Mouse (Mus musculus) hindbrain, embryonic 14.5 days (tissue): Measurements from ENCODE around the gene Ajm1. TPM values are rescaled to one million over a fixed set of nuclear protein-coding genes. Genes with fewer than 3 reads are reported as not detected.

Source experiments
- ATAC-seq: fragments of 200-750 bp; cut with Nextera tagmentation; 2 replicates; pipeline ENCODE4 v1.8.0; 2017; ENCODE audit warnings: moderate number of reproducible peaks, mild to moderate bottlenecking, moderate TSS enrichment, moderate library complexity; ENCODE audit not compliant: low FRiP score
- DNase-seq: peaks from one replicate; pipeline ENCODE4 v3.0.0-alpha.2; 2015; ENCODE audit warnings: low spot score
- H3K27ac ChIP-seq: fragments of 300-500 bp; sonication (generic); 2 replicates; pipeline ENCODE4 v1.5.1; 2014; ENCODE audit warnings: mild to moderate bottlenecking, moderate library complexity
- H3K27me3 ChIP-seq: fragments of 300-500 bp; sonication (generic); 2 replicates; pipeline ENCODE4 v1.6.1; 2014; ENCODE audit warnings: mild to moderate bottlenecking, low read length, mixed read lengths; ENCODE audit not compliant: control insufficient read depth, insufficient read depth
- H3K36me3 ChIP-seq: fragments of 300-500 bp; sonication (generic); replicated peaks from 2 replicates; pipeline ENCODE4 v1.6.1; 2014; ENCODE audit not compliant: control insufficient read depth, insufficient read depth
- H3K4me1 ChIP-seq: fragments of 300-500 bp; sonication (generic); replicated peaks from 2 replicates; pipeline ENCODE4 v1.6.1; 2014; ENCODE audit warnings: antibody characterized with exemption, low read length, mixed read lengths; ENCODE audit not compliant: control insufficient read depth, insufficient read depth
- H3K4me2 ChIP-seq: fragments of 300-500 bp; sonication (generic); replicated peaks from 2 replicates; pipeline ENCODE4 v1.6.1; 2014; ENCODE audit warnings: mild to moderate bottlenecking, moderate library complexity
- H3K4me3 ChIP-seq: fragments of 300-500 bp; sonication (generic); replicated peaks from 2 replicates; pipeline ENCODE4 v1.5.1; 2014; ENCODE audit warnings: mild to moderate bottlenecking, low read length
- H3K9ac ChIP-seq: fragments of 300-500 bp; sonication (generic); 2 replicates; pipeline ENCODE4 v1.6.1; 2014
- H3K9me3 ChIP-seq: fragments of 300-500 bp; sonication (generic); 2 replicates; pipeline ENCODE4 v1.6.1; 2016; ENCODE audit warnings: low read length; ENCODE audit not compliant: control insufficient read depth
- WGBS: fragments of 180-500 bp; shearing (Covaris S2); extraction: QIAGEN DNeasy Blood & Tissue Kit; methylation state at CpG from one replicate; pipeline ENCODE4 v1.1.7; 2014; 5-methylcytosine and 5-hydroxymethylcytosine counted together
- polyA plus RNA-seq: library from polyadenylated mRNA; unstranded; fragments of >200 nt; fragmentation: Nextera tagmentation; extraction: Ambion mirVana; gene quantifications from 2 replicates; pipeline ENCODE4 v1.2.1, GENCODE M21; 2014

Ajm1 gene
- polyA plus RNA-seq, 1 experiment from 2014 or later: 12.7 TPM

DNA sequence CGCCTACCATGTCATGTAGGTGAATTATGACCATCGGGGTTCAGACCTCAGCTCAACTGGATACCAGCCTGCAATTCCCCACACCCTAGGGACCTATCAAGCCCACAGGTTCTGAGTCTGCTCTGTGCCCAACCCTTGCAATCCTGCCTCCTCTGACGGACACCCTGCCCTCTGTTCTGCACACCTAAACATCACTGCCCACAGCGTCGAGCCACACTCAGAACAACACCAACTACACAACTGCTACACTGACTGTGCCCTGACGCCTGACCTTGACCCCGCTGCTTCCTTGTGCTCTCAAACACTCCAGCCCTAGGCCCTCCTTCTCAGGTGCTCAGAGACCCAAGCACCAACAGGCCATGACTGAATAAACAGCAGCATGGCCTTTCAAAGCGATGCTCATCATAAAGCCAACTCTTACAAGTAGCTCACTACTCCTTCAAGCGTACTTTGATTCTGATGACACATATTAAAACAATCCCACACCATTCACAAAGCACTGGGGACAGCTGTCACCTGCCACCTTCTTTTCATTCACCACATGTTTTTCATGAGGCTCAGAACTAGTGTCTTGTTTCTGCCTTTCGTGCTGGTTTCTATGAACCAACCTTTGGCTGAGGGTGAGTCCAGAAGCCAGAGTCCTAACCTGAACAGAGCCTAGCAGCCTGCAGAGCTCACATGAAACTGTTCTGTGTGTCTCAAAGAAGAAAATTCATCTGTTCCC, 39.8 kb downstream of the Ajm1 start:
- Histone ChIP-seq H3K27ac (no peak overlapping the region), H3K4me1 (0 out of 2 replicates have a peak, but pooled peaks cover 6% of the 10 kb centered on the region), H3K4me2 (no peak overlapping the region), H3K4me3 (no peak overlapping the region), H3K9ac (no peak overlapping the region), H3K9me3 (no peaks in the 10 kb centered on the region), H3K36me3 (peaks cover 13% of the 10 kb centered on the region; the same call in 1 of the 2 replicates), H3K27me3 (no peaks in the 10 kb centered on the region)
- DNase-seq (no peak), ATAC-seq (no peak)
- 90% methylated on average over 10 of the region's 10 CpGs for WGBS

DNA sequence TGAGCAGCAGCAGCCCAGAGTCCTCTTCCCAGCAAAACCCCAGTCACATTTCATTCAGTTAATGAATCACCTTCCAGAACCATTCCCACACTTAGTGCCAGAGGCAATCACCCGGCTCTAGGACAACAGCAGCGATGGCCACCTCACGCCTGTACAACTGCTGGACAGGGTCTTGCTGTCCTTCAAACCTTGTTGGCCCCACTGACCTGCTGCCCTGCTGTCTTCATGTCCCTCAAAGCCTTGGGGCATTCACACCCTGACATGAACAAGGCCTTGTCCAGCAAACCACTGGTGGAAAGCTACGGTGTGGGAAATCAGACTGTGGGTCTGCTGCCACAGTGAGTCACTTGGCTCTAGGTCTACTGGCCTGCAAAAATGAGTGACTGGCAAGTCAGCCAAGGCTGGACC, 41.0 kb downstream of the Ajm1 start:
- H3K9me3 ChIP-seq: no peaks in the 10 kb centered on the region
- WGBS: 98% methylated on average over 4 of the region's 4 CpGs
- H3K36me3 ChIP-seq: peaks cover 26% of the 10 kb centered on the region
- ATAC-seq: no peak
- no peaks in the 10 kb centered on the region for H3K4me1 ChIP-seq
- no peak overlapping the region for H3K4me3 ChIP-seq
- no peak for DNase-seq
- no peak overlapping the region for H3K4me2 ChIP-seq
- H3K27me3 ChIP-seq: no peaks in the 10 kb centered on the region
- no peak overlapping the region for H3K27ac ChIP-seq
- H3K9ac ChIP-seq: no peak overlapping the region

DNA sequence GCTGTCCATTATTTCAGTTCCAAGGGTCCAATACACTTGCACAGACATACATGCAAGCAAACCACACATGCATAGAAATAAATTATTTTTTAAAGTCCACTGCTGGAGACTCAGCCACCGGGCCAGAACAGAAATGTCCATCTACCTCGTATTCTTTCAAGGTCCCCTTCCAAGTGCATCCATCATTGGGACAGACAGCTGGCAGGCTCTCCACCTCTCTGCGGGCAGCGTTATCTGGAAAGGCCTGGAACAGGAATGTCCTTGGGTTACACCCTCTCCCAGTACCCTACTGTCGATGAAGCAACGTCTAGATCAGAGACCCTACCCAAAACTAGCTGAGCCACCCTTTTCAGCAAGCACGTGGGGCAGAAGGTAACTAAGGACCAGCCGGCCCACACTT, 45.0 kb downstream of the Ajm1 start:
- Histone ChIP-seq H3K36me3 (peaks cover 37% of the 10 kb centered on the region), H3K9ac (no peak overlapping the region), H3K4me3 (no peak overlapping the region), H3K27me3 (no peaks in the 10 kb centered on the region), H3K27ac (no peak overlapping the region), H3K9me3 (no peaks in the 10 kb centered on the region), H3K4me2 (no peak overlapping the region), H3K4me1 (no peaks in the 10 kb centered on the region)
- no peak for ATAC-seq
- DNase-seq: no peak
- WGBS: 93% methylated on average over 8 of the region's 8 CpGs

DNA sequence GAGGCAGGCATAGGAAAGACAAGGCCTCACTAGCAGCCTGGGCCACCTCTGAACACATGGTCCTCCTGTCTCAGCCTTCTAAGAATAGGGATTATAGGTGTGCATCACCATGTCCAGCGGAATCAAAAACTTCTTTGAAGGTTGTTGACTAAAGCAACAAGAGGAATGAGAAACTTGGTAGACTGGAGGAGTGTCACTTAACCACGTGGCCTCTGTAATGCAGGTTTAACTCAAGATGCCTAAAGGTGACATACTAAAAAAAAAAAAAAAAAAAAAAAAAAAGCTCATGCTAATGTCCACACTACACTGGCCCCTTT, 46.7 kb downstream of the Ajm1 start:
- H3K9me3 ChIP-seq: no peaks in the 10 kb centered on the region
- ATAC-seq (no peak), DNase-seq (no peak)
- H3K27ac ChIP-seq: no peak overlapping the region
- H3K27me3 ChIP-seq: no peaks in the 10 kb centered on the region
- no peak overlapping the region for H3K4me3 ChIP-seq
- no peaks in the 10 kb centered on the region for H3K4me1 ChIP-seq
- H3K36me3 ChIP-seq: peaks cover 45% of the 10 kb centered on the region
- H3K4me2 ChIP-seq: no peak overlapping the region
- 92% methylated on average over 2 of the region's 2 CpGs for WGBS
- H3K9ac ChIP-seq: no peak overlapping the region

DNA sequence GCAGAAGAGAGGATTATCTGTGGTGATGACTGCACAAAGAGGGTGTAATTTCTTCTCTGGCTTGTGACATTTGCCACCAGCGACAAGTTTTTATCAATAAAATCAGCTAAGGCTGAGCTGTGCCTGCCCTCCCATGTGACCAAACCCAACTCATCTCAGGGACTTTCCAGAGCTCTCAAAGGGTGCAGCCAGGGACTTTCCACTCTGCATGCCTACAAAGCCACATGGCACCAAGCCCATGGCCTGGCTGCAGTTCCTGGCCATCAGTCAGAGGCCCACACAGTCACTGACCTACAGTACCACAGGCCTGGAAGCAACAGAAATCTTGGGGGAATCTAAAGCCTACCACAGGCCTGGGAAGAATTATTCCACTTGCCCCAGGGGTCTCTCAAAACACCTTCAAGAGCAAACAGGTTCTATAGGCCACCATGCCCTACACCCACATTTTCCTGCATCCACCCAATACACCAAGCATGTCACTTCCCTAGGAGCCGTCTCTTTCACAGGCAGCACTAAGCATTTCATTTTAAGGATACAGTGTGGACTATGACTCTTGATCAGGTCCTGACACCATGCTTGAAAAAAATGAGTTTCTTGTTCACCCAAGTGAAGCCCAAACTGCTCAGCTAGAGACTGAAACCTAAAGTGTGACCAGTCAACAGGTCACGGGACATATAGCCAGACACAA, 47.2 kb downstream of the Ajm1 start:
- Histone ChIP-seq H3K27me3 (no peaks in the 10 kb centered on the region), H3K36me3 (peaks cover 50% of the 10 kb centered on the region), H3K9me3 (no peaks in the 10 kb centered on the region), H3K27ac (no peak overlapping the region), H3K4me1 (no peaks in the 10 kb centered on the region), H3K4me2 (no peak overlapping the region), H3K9ac (no peak overlapping the region), H3K4me3 (no peak overlapping the region)
- 94% methylated on average over 3 of the region's 3 CpGs for WGBS
- DNase-seq (no peak), ATAC-seq (no peak)

DNA sequence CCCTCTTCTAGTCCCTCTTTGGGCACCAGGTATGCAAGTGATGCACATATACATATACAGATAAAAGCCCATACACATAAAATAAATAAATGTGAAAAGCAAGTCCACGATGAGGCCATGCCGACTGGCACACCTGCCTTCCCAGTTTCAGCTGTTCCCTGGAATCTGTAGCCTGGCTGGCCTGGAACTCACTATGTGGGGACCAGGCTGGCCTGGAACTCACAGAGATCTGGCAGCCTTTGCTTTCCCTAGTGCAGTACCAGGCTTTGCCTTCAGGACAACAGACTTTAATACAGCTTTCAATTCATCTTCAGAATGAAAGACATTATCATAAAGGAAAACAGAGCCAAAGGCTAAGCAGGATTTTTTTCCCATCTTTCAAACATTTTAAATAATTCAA, 47.9 kb downstream of the Ajm1 start:
- Histone ChIP-seq H3K4me3 (no peak overlapping the region), H3K9me3 (no peaks in the 10 kb centered on the region), H3K27me3 (no peaks in the 10 kb centered on the region), H3K36me3 (peaks cover 56% of the 10 kb centered on the region), H3K4me2 (no peak overlapping the region), H3K27ac (no peak overlapping the region), H3K4me1 (no peaks in the 10 kb centered on the region), H3K9ac (no peak overlapping the region)
- 98% methylated on average over 2 of the region's 2 CpGs for WGBS
- ATAC-seq (no peak), DNase-seq (no peak)

DNA sequence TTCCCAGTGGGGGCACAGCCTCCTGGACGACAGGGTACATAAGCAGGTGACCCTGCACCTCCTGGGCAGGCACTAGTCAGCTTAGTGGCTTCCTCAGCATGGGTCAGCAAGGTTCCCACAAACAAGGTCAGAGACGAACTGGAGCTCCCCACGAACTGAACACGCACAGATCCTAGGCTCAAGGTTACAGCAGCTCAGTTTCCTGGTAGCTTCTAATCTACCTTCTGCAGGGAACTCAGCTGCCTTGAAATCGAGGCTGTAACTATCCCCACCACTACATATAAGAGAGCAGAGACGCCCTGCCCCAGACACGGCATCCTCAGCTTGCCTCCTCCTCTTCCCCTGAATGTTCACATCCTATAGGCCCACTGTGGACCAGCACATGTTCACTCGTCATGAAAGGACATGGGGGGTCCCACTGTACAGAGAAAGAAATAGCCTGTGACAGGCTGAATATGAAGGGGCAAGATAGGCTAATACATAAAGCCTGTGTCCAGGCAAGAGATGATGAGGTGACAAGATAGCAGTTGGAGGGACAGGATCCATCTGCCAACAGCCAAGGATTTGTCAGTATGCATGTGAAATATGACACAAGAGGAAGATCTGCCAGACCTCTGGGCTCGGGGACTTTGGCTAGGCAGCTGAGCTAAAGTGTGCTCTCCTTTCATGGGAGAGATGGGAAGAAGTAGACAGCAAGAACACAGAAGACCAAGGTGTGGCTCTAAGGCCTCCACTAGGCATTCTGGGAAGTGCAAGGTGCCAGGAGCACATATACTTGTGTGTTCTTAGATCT, 54.9 kb downstream of the Ajm1 start:
- 95% methylated on average over 9 of the region's 9 CpGs for WGBS
- H3K4me1 ChIP-seq: no peaks in the 10 kb centered on the region
- DNase-seq (no peak), ATAC-seq (no peak)
- H3K36me3 ChIP-seq: peaks cover 79% of the 10 kb centered on the region
- no peak overlapping the region for H3K4me2 ChIP-seq
- H3K4me3 ChIP-seq: no peak overlapping the region
- no peak overlapping the region for H3K9ac ChIP-seq
- no peaks in the 10 kb centered on the region for H3K9me3 ChIP-seq
- H3K27ac ChIP-seq: no peak overlapping the region
- no peaks in the 10 kb centered on the region for H3K27me3 ChIP-seq

Other genes with a start within 250 kb of the Ajm1 start
- gene Man1b1, start 249.4 kb downstream of the Ajm1 start, polyA plus RNA-seq: 51.6 and 66.0 TPM in 2 replicates
- gene Dpp7, start 225.4 kb downstream of the Ajm1 start, polyA plus RNA-seq: 21.5 and 24.7 TPM in 2 replicates
- gene Uap1l1, start 216.1 kb downstream of the Ajm1 start, polyA plus RNA-seq: 6.3 and 6.8 TPM in 2 replicates
- gene Sapcd2, start 209.4 kb downstream of the Ajm1 start, polyA plus RNA-seq: 10.0 and 10.8 TPM in 2 replicates
- 2.6 and 3.3 TPM in 2 replicates for gene Entpd2, start 185.9 kb downstream of the Ajm1 start, polyA plus RNA-seq
- gene Npdc1, start 182.4 kb downstream of the Ajm1 start, polyA plus RNA-seq: 365 and 378 TPM in 2 replicates
- gene Fut7, start 158.5 kb downstream of the Ajm1 start, polyA plus RNA-seq: 0.37 TPM in 1 of 2 replicates, not detected in the other
- 15.6 and 17.3 TPM in 2 replicates for gene Abca2, start 153.1 kb downstream of the Ajm1 start, polyA plus RNA-seq
- 2.2 and 2.6 TPM in 2 replicates for gene Clic3, start 124.9 kb downstream of the Ajm1 start, polyA plus RNA-seq
- 93.1 and 109 TPM in 2 replicates for gene Paxx, start 120.7 kb downstream of the Ajm1 start, polyA plus RNA-seq
- 230 and 390 TPM in 2 replicates for gene Ptgds, start 111.7 kb downstream of the Ajm1 start, polyA plus RNA-seq
- not detected in 2 replicates for gene Lcn12, start 87.8 kb downstream of the Ajm1 start, polyA plus RNA-seq
- gene Fbxw5, start 81.0 kb downstream of the Ajm1 start, polyA plus RNA-seq: 116 and 118 TPM in 2 replicates
- 4.1 and 5.5 TPM in 2 replicates for gene C8g, start 80.0 kb downstream of the Ajm1 start, polyA plus RNA-seq
- gene Traf2, start 34.8 kb downstream of the Ajm1 start, polyA plus RNA-seq: 15.6 and 16.3 TPM in 2 replicates
- 353 and 366 TPM in 2 replicates for gene Edf1, start 23.9 kb downstream of the Ajm1 start, polyA plus RNA-seq
- 1.3 and 1.7 TPM in 2 replicates for gene Mamdc4, start 6.9 kb downstream of the Ajm1 start, polyA plus RNA-seq
- gene Phpt1, start 6.5 kb downstream of the Ajm1 start, polyA plus RNA-seq: 171 and 187 TPM in 2 replicates
- 59.0 and 61.6 TPM in 2 replicates for gene Rabl6, start 26.8 kb upstream of the Ajm1 start, polyA plus RNA-seq
- gene Ccdc183, start 35.9 kb upstream of the Ajm1 start, polyA plus RNA-seq: 0.26 and 0.44 TPM in 2 replicates
- 52.5 and 53.5 TPM in 2 replicates for gene Tmem141, start 40.2 kb upstream of the Ajm1 start, polyA plus RNA-seq
- gene Fcna, start 46.3 kb upstream of the Ajm1 start, polyA plus RNA-seq: 3.9 and 4.0 TPM in 2 replicates
- gene Lcn8, start 71.4 kb upstream of the Ajm1 start, polyA plus RNA-seq: not detected in 2 replicates
- not detected in 2 replicates for gene Lcn5, start 76.2 kb upstream of the Ajm1 start, polyA plus RNA-seq
- not detected in 2 replicates for gene Lcn6, start 95.0 kb upstream of the Ajm1 start, polyA plus RNA-seq
- not detected in 2 replicates for gene Lcn10, start 101.0 kb upstream of the Ajm1 start, polyA plus RNA-seq
- gene Obp2a, start 118.3 kb upstream of the Ajm1 start, polyA plus RNA-seq: not detected in 2 replicates
- 145 and 153 TPM in 2 replicates for gene Bmyc, start 125.0 kb upstream of the Ajm1 start, polyA plus RNA-seq
- gene Obp2b, start 155.3 kb upstream of the Ajm1 start, polyA plus RNA-seq: not detected in 2 replicates
- not detected in 2 replicates for gene Lcn3, start 183.8 kb upstream of the Ajm1 start, polyA plus RNA-seq
- not detected in 2 replicates for gene Lcn11, start 195.3 kb upstream of the Ajm1 start, polyA plus RNA-seq
- gene Gm13539, start 200.5 kb upstream of the Ajm1 start, polyA plus RNA-seq: not detected in 2 replicates
- not detected in 2 replicates for gene Glt6d1, start 234.1 kb upstream of the Ajm1 start, polyA plus RNA-seq
- gene Lcn9, start 241.4 kb upstream of the Ajm1 start, polyA plus RNA-seq: not detected in 2 replicates